Mouse (Mus musculus) brain, embryonic 14.5 days (tissue): ENCODE results near the gene Mab21l2.

Source experiments
- CTCF ChIP-seq: fragments of 200-500 bp; IDR thresholded peaks from 2 replicates; pipeline ENCODE4 v1.5.1; 2012; ENCODE audit warnings: inconsistent platforms, mild to moderate bottlenecking, moderate library complexity, borderline replicate concordance; ENCODE audit not compliant: insufficient read depth, insufficient read length; ENCODE audit errors: extremely low read depth
- POLR2A ChIP-seq: fragments of 200-500 bp; IDR thresholded peaks from 2 replicates; pipeline ENCODE4 v1.6.1; 2012; ENCODE audit warnings: mild to moderate bottlenecking, inconsistent platforms, borderline replicate concordance; ENCODE audit not compliant: poor library complexity, insufficient read depth, insufficient read length, severe bottlenecking; ENCODE audit errors: extremely low read depth

DNA sequence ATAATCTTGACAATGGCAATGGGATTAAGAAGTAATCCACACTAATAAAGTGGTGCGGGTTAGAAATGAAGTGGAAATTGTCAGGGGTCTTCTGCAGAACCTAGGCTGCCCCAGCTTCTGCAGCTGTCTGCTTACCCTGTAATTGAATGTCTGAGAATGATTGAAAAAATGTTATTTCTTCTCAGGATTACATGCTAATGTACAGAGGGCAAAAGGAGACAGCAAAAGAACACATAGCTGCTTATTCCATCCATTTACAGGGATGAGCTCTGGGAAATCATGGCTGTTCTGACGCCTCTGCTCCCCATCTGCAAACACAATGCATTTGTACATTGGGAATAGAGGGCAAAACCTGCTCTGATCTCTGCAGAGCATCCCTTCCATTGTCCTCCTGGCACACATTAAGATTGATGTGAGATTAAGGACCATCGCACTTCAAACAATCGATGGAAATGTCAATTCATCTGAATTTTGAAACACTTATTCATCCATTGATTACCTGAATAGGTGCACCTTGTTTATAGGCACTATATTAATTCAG lies 7.3 kb downstream of the Mab21l2 start:
- no peak for TF ChIP-seq CTCF
- no peak for TF ChIP-seq POLR2A
